Mouse (Mus musculus) adrenal gland, postnatal 25 days (tissue): ENCODE data around the gene Anxa10. TPM values are rescaled to one million over a fixed set of nuclear protein-coding genes. Genes with fewer than 3 reads are reported as not detected.

Experiments used
- DNase-seq: peaks from one replicate; pipeline ENCODE4 v3.0.0; 2021; ENCODE audit warnings: mixed read lengths
- long read RNA-seq: library from polyadenylated mRNA; stranded (forward); transcript quantifications from one replicate; pipeline ENCODE4 v2.0.0, GENCODE M21; 2021
- total RNA-seq: library from RNA; stranded (reverse); gene quantifications from 2 replicates; pipeline ENCODE4 v1.2.3, GENCODE M21; 2021

Anxa10 gene
- not detected in 2 replicates for total RNA-seq
- long read RNA-seq: 0 reads

DNA sequence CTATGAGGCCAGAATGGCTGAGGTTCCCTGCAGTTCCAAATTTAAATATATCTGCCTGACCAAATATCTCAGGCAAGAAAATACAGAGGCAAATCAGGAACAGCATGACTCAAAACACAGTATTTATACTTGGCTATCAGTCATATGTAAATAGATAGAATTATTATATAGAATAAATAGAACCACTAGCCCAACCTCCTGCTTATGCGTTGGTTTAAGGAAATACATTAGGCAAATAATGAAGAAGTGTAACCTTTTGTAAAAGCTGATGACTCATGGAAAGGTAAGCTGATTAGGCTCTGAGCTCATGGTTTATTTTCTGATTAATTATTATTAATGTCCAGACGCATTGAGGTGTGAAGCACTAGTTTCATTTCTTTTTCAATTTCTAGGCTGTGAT, at the start of gene Anxa10:
TSS of gene Anxa10 (minus strand) at position 53 of the 400 bp plus-strand sequence.
- DNase-seq: no peak

DNA sequence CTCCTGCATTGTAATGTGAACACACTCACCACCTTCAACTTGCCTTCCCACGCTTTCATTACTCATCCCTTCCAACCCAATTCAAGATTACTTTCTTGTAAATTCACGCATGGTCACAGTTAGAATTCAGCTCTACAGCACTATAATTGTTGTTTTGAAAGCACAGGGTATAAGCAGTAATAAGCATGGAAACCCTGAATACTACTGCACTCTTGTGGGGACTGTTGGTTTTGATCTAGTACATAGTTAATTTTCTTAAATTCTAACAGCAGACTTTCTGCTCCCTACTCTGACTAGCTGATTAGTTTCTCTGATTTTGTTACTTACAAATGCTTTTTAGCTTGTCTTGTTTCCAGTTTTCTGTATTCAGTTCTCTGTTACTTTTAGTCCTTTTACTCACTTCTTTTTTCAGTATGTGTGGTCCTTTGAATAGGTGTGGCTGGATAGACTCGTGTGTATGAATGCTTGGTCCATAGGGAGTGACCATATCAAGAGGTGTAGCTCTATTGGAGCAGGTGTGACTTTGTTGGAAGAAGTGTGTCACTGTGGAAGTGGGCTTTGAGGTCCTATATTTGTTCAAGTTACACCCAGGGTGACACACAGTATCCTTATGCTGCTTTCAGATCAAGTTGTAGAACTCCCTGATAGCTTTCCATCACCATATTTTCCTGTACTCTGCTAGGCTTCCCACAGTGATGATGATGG, 9.9 kb upstream of the Anxa10 start:
- no peak for DNase-seq

DNA sequence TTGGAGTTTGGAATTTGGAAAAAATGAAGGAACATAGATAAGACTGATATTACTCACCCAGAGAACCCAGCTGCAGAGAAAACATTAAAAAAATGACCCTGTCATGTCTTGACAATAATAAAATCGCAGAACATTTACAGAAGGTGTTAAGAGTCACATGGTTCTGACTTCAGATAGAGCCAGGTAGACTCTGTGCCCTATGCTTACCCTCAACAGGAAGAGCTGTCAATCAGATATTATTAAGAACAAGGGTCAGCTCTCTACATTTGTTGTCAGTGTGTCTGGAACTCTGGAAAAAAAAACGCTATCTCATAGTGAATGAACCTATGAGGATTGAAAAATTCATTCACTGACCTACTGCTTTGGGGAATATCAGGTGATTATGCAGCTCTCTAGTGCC, 25.7 kb downstream of the Anxa10 start:
- DNase-seq: no peak

DNA sequence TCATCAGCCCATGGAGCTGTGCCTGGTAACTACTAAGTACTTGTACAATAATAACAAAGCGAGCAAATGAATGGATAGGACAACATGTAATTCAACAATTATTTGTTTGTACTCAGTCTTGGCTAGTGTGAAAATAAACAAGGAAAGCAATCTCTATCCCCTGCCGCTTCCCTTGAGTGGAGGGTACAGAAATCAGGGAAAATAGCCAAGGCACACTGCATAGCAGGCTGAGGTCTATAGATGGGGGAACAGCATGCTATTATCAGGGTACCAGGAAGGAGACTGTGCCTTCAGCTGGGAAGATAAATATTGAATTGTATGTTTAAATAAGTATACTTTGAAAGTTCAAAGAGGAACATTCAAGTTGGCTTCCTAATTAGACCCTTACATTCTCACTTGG, 41.1 kb downstream of the Anxa10 start:
- no peak for DNase-seq

DNA sequence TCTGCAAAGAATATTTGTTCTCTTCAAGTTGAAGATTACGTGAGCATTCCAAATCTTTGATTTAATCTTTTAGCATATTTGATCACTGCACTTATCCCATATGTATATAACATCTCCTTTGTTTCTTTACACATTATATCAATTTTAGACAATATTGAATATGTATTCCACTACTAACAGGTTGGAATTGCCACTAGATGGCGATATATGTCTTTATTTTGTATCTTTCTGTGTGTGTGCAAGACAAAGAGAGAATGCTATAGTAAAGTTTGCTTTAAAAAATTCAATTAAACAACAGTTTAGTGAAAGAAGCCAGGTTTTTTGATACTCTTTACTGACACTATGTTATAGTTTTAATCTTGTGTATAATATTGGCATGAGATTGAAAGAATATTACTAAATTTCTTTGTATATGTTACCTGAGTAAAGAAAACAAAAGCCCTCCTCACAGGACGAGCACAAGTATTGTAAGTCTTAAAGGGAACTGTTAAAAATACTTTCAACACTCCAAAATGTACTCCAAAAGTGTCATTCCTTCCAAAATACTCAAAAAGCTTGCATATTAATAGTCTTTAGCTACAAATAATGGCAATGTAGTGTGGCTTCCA, 42.7 kb downstream of the Anxa10 start:
- DNase-seq: no peak

DNA sequence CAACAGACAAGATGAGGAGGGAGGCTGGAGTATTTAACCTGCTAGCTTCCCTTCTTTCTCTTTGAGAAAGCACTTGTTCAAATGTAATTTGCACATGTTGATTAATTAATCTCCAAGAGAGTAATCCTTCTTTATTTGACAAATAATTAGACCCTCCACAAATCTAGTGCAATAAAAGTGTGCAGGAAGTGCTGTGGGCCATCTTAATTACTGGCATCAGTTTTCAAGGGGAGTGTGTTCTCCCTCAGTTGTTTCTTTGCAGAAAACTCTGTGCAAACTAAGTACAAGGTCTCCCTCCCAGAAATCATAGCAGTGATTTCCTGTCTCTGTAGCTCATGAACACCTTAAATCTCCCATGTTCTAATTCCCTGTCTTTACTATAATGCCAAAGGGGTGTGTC, 54.6 kb downstream of the Anxa10 start:
- DNase-seq: no peak

DNA sequence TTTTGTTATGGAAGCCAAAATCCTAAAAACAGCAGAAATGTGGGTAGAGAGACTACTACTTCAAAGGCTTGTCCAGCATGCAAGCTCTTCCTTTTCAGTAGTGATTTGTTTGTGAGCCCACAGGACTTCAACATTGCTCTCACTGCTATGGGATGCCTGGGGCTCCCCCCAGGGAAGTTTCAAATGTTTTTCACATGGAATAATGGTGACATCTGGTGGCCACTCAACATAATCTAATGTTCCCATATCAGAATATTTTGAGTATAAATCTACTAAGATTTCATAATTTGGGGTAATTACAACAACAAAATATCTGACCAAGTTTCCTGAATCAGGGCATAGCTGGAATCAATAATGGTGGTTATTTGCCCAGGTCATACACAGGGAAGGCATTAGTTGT, 62.6 kb downstream of the Anxa10 start:
- no peak for DNase-seq

DNA sequence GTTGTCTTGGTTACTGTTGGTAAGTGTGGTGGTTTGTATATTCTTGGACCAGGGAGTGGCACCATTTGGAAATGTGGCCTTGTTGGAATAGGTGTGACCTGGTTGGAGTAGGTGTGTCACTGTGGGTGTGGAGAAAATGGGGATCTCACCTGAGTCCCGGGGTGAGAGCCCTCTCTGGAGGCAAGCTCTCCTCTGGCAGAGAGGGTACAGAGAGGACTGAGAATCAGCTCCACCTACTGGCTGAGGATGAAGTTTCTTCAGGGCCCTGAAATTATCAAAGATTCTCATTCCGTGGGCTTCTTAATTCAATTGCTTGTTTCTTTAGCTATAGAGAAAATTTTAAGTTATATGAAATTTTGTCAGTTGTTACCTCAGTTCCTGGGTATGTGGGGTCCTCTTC, 76.1 kb downstream of the Anxa10 start:
- no peak for DNase-seq

DNA sequence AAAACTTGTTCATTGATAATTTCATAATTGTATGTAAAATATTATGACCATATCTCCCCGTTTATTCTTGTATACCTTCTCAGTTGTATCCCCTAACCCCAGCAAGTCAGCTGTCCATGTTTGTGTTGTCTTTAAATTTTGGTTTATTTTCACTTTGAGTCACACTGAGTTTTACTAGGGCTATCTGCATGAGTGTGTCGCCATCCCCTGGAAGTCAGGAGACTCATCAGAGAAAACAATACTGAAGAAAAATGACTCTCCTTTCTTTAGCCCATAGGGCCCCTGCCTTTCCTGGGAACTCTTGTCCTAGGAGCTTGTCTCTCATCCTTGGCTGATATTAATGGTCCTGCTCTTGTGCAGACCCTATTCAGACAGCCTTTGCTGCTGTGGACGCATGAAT, 88.6 kb downstream of the Anxa10 start:
- no peak for DNase-seq

DNA sequence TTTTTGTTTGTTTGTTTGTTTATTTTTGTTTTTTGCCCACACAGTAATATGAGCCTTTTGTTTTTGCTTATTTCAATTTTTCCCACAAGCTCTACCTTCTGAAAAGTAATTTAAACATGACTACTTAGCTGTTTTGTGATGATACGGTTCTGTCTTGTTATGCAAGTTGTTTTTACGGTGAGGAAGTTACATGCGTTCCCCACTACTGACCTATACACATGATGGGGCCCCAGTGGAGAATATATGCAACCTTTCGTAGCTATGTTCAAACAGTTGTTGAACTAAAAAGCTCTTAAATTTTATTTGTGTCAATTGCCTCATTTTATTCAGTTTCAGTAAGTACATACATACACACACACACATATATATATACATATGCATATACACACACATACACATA, 108.4 kb downstream of the Anxa10 start:
- DNase-seq: no peak

DNA sequence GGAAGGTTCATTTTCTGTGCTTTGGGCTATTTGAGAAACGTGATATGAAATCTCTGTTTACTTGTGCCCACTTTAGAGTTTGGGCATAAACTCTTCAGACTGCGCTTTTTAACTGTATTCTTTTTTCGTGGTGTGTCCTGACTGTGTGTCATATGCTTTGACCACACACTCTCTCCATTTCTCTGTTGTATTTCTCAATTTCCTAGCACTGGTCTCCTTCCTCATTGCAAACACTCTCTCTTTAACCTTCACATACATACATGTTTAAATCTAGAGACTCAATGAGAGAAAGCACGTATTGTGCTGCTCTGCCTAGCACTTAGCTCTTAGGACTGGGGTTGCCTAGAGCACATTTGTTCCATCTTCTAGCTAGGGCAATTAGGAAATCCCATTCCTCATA, 108.8 kb downstream of the Anxa10 start:
- no peak for DNase-seq

Other genes with a start within 250 kb of the Anxa10 start
- 33.9 and 43.7 TPM in 2 replicates for gene Palld, start 220.5 kb downstream of the Anxa10 start, total RNA-seq
- gene Ddx60, start 195.1 kb downstream of the Anxa10 start, total RNA-seq: 6.0 and 8.4 TPM in 2 replicates